Mouse (Mus musculus): ENCODE measurements around the gene Fzr1.

Fzr1 gene

DNA sequence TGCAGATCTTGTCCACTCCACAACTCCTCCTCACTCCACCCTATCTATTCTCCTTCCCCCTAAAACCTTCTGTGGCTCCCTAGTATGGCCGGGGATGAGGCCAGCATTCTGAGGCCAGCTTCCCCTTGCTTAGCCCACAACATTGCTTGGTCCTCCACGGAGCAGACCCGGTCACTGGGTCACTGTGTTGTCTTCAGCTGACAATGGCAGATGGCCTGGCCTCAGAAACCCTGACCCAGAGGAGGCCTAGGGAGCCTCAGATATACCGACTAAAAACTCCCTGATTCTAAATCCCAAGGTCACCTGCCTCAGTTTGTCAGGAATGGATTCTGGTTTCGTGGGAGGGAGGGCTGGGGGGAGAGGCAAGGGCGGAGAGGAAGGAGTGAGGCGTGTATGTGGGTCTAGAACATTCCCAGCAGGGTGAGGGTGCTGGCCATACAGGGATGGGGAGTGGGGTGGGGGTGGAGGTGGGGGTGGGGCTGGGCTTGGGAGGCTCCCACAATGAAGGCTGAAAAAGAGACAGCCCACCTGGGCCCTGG lies 24.0 kb upstream of the Fzr1 start:
- DNase-seq (ENCODE audit: low spot score in 2 of 2): no peak

DNA sequence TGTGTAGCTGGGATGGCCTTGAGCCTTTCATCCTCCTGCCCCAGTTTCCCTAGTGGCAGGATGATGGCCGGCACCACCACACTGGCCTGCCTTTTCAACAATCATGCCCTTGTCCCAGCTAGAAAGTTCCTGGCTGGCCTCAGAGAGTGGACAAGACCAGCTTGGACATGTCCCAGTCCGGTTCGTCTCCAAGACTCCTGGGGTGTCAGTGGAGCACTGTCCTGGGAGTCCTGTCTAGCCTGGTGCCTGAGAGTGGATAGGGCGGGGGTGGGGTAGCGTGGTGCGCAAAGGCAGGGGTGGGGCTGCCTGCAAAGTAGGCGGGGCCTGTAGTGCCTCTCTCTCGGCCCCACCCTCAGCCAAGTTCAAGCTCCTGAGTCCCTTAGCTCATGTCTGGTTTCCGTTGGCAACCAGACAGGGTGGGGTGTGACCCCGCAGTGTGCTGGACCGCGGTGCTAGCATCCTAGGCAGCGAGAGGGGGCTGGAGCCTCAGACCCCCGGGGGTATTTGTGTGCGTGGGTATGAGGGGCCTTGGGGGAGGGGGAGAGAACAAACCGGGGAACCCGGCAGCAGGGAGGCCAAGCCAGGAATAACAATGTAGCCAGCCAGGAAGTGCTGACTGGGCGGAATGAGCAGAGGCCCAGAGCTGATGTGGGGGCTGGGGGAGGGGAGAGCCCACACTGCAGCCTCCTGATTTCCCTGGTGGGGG lies 23.4 kb upstream of the Fzr1 start:
- no peak for DNase-seq (ENCODE audit: low spot score in 2 of 2)

DNA sequence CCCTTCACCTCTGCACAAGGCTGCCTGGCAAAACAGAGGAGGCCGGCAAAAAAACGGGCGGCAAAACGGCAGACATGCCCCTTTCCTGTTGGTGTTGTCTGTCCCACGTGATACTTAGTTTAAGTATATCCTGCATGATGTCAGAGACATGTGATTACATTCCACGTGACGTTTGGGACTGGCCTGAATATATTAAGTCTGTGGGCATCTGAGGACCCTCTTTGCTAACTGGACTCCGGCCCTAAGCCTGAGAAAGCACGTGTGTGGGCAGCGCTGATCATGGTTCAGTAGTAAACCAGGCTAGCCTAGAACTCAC lies 22.8 kb upstream of the Fzr1 start:
- DNase-seq (ENCODE audit: low spot score in 2 of 2): no peak

DNA sequence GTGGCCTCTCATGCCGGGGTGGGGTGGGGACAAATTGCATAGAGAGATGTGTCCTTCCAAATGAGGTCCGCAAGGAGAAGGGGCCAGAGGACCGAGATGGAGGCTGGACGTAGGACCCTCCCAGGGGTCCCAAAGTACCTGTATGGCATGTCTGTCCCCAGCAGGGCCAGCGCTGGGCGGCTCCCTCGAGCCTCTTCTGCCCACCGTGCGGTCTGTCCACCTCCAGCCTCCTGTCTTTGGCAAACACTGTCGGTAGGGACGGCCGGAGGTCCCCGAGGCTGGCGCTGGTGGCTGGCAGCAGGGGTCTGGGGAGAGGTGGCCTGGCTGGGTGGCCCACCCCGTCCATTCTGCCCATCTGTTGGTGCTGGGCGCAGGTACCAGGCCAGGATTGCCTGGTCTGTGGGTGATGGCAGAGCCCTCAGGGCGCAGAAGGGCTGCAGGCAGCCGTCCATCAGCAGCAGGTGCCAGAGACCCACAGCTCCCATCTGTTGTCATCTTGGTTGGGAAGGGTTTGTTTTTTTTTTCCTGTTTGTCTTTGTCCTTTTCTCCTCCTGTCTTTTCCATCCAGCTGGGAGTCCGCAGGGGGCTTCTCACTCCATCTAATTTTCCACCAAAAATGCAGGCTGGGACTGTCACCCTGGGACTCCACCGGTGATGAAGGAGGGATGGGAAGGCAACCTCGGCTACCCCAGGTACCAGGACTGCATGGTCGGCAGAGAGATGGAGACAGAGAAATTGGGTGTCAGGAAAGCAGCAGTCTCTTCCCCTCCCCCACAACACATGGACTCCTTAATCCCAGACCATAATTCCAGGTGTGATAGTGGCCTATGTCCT lies 22.3 kb upstream of the Fzr1 start:
- no peak for DNase-seq (ENCODE audit: low spot score in 2 of 2)

DNA sequence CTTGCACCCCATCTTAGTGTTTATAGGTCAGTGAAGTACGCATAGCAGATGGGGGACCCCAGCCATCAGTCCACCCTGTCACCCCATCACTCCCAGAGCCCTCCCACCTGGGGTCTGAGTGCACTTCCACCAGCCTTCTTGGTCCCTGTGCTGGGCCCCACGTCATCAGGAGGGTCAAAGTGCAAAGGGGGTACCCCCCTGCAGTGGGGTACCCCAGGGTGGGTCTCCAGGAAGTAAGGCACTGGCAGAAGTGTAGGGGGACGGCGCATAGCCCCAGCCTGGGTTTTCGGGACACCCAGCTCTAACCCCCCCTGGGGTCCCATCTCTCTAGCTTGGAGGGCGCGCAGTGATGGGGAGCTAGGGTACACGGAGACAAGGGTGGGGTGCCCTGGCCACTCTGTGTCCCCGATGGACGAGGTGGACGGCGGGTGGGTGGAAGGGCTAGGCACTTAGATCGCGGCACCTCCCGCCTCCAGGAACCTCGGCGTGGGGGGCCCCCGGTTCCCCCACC lies 21.5 kb upstream of the Fzr1 start:
- no peak for DNase-seq (ENCODE audit: low spot score in 2 of 2)

DNA sequence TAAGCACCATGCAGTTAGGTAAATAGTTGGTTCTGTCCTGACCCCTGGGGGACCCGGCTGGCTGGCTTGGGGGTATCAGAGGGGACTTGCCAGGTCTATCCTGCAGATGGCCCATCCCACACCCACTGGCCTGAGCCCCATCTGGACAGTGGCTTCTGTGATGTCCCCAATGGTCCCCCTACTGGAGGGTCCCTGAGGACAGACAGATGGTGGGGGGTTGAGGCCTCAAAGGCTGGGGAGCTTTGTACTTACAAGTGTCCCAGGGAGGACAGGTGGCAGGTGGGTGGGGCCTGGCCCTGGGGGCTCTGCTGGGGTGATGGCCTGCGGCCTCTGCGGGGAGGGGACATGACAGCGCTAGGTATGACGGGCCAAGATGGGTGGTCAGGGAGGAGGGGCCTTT lies 21.0 kb upstream of the Fzr1 start:
- DNase-seq (ENCODE audit: low spot score in 2 of 2): no peak

DNA sequence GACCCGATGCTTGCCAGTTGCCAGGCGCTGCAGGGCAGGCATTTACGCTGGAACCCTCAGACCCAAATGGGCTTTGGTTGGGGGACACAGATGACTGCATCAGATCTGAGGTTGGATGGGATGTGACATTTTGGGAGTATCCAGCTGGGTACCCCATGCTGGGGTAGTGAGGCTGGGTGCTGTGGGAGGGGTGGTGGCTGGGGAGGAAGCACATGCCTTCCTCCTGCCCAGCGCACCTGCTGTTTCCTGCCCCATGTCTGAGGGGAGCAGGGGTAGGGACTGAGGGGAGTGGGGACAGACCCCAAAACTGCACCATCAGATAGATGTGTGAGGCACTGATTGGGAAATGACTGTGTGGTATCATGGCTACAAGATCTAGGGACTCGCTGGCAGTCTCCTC lies 18.4 kb upstream of the Fzr1 start:
- DNase-seq (ENCODE audit: low spot score in 2 of 2): no peak

DNA sequence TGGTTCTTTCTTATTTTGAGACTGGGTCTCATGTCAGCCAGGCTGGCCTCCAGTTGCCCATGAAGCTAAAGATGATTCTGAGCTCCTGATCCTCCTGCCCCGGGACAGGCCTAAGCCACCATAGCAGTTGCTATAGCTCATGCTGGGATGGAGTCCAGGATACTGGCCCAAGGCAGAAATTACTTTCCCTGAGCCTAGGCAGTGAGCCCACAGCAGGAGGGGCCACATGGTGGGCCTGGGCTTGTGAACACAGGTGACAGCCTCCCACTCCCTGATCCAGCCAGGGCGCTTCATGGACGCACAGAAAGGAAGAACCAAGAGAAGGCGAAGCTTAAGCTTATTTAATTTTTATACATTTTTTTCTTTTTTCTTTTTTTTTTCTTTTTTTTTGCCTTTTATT lies 17.5 kb upstream of the Fzr1 start:
- no peak for DNase-seq (ENCODE audit: low spot score in 2 of 2)

DNA sequence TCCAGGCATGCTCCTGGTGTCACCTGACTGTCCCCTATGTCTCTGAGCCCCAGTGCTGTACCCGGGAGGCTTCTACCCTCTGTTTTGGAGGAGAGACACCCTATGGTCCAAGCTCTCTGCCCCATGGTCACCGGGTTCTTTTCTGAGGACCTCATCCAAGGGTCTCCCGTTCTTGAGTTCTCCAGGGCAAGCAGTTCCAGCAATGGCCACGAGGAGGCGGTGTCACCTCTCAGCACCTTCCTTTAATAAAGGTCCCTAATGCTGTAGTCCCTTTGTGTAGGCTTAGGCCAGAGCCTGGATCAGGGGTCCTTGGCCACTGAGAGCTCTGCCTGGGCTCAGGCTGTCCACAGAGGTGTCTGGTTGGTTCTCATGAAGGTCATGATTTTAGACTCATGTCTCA lies 16.8 kb upstream of the Fzr1 start:
- DNase-seq (ENCODE audit: low spot score in 2 of 2): peak; percentile 69 to 79

DNA sequence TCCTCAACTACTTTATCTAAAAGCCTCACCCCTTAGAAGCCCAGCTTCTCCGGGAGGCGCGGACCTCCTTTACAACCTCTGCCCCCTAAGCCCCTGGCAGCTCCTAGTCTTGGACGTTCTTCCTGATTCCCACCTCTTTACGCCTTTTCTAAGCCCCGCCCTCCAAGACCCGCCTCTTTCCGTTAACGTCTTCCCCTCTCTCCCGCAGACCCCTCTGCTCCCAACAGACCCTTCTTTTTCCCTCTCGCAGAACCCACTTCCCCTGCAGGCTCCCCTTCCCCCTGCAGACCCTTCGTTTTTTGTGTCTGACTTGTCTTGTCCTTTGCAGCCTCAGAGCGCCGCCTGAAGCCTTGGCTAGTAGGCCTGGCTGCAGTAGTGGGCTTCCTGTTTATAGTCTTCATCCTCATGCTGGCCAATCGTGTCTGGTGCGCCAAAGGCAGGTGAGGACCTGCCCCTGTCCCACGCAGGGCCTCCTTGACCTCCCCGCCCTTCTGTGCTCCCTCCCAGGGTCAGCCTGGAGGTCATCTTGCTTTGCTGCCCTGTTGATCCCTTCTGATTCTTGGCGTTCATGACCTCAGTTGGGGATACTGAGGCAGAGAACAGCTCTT lies 15.2 kb upstream of the Fzr1 start:
- no peak for DNase-seq (ENCODE audit: low spot score in 2 of 2)

DNA sequence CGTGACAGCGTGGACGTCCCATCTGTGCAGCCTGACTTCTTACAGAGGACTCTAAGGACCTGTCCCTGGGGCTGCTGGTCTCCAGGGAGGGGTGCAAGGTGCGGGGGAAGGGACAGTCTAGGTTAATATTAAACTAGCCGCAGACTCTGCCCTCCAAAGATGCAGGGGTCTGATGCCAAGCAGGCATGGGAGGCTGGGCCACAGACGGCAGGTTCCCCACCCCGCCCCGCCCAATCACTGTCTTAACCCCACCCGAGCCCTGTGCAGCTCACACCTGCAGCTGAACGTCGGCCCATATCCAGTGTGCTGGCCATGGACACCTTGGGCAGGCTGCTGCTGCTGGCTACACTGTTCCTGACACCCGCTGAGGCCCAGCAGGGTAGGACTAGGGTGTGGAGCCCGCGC lies 14.5 kb upstream of the Fzr1 start, which contains the start of gene Smim24:
Gene Smim24, plus strand, starts transcription at position 271 of the 405 bp plus-strand sequence.
- no peak for DNase-seq (ENCODE audit: low spot score in 2 of 2)

DNA sequence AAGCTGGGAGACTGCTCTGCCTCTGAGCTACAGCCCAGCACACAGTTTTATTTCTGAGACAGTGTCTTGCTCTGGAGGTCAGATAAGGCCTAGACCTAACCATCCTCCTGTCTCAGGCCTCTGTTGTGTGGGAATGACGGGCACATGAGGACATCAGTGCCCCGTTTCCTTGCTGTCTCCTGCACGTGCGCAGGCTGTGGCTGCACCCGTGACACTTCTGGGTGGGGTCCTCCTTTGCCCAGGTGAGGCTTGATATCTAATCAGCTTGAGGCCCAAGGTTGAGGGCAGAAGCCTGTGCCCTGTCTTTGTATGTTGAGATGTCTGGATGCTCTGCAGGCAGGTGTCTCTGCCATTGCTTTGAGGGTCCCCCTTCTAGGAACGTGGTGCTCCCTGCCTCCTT lies 14.0 kb upstream of the Fzr1 start:
- no peak for DNase-seq (ENCODE audit: low spot score in 2 of 2)

DNA sequence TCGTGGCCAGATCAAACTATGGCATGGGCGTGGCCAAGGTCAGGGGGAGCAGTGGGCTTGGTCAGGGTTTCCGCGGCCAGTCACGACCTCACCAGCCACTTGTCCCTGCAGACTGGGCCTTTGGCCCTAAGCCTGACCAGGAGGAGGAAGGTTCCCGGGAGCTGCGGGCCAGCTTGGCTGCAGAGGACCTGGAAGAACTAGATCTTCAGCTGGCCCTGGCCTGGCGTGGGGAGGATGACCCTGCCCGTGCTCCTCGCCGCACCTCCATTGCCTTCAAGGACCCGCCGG lies 12.3 kb upstream of the Fzr1 start:
- no peak for DNase-seq (ENCODE audit: low spot score in 2 of 2)

DNA sequence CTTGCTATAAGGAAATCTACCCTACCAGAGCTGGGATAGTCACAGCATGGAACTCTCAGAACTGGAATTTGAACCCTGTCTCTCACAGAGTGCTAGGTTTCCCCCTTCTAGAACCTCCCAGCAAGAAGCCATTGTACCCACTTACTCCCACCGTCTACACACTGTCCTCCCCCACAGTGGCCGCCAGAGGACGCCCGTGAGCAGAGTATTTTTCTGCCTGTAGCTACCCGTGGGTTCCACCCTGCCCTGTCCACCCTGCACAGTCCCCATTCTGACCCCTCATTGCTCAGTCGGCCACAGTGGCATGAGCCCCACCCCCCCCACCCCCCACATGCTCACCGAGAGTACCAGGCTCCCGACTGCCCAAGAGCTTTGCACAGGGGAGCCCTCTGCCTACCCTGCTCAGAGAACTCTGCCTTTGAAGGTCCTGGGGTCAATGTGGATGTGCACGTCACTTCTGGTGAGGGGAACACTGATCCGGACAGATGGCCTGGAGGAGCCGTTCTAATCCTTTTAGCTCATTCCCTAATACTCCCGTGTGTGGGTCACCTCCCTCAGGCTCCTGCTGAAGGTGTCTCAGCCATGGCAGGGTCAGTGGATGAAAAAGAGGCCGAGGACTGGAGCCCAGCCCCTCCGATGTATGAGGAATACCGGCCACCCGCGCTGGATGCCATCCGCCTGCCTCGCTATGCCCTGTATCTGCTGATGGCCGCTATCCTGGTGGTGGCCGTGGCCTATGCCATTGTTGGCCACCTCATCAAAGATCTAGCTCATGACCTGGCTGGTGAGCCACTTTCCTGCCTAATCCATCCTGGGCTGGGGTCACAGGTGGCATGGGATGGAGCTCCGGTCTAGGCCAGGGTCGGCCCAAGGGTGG lies 11.7 kb upstream of the Fzr1 start:
- DNase-seq (ENCODE audit: low spot score in 2 of 2): peak; percentile 73 to 77

DNA sequence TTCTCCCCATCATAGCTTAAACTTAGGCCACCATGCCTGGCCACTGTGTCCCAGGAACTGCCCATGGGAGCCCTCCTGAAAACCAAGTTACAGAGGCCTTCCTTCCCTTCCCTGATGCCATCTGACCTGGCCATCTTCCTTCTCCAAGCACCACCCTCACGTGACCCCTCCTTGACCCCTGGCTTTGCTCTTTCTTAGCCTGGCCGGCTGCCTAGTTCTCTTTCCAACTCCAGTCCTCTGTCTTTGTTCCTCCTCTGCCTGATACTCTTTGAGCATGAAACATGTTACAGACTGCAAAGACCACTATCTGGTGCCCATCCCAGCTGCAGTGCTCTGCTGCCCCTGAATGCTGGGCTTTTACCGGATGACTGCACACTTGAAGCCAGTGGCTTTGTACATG lies 11.1 kb upstream of the Fzr1 start:
- no peak for DNase-seq (ENCODE audit: low spot score in 2 of 2)

DNA sequence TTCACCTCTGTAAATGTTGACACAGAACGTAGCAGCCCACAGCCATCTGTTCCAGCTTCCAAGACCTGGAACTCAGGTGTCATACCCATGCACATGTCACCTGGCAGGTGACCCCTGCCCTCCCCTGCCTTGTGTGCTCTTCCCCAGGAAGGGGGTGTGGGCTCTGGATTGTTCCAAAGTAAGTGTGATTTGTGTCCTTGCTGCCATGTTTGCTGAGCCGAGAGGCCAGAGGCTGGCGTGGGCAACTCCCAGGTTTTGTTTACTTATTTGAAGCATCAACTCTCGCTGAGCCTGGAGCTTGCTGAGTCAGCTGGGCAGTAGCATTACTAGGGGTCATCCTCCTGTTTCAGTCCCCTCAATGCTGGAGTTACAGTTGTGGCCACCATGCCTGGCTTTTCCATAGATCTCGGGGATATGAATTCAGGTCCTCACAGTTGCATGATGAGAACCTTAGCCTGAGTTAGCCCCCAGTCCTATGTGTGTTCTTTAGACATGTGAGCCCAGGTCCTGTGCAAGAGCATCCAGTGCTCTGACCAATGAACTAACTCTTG lies 10.3 kb upstream of the Fzr1 start, which contains the start of gene Gm48552:
Gene Gm48552, plus strand, starts transcription at position 501 of the 551 bp plus-strand sequence.
- no peak for DNase-seq (ENCODE audit: low spot score in 2 of 2)

DNA sequence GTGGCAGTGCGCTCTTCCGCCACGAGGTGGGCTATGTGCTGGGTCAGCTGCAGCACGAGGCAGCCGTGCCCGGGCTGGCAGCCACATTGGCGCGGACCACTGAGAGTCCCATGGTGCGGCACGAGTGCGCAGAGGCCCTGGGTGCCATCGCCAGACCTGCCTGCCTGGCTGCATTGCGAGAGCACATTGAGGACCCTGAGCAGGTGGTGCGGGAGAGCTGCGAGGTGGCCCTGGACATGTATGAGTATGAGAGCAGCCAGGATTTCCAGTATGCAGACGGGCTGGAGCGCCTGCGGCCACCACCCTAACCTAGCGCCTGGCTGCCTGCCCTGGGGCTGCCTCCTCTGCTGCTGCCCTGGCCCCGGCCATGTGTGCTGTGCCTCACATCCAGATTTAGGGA lies 9.4 kb upstream of the Fzr1 start:
- DNase-seq (ENCODE audit: low spot score in 2 of 2): no peak

DNA sequence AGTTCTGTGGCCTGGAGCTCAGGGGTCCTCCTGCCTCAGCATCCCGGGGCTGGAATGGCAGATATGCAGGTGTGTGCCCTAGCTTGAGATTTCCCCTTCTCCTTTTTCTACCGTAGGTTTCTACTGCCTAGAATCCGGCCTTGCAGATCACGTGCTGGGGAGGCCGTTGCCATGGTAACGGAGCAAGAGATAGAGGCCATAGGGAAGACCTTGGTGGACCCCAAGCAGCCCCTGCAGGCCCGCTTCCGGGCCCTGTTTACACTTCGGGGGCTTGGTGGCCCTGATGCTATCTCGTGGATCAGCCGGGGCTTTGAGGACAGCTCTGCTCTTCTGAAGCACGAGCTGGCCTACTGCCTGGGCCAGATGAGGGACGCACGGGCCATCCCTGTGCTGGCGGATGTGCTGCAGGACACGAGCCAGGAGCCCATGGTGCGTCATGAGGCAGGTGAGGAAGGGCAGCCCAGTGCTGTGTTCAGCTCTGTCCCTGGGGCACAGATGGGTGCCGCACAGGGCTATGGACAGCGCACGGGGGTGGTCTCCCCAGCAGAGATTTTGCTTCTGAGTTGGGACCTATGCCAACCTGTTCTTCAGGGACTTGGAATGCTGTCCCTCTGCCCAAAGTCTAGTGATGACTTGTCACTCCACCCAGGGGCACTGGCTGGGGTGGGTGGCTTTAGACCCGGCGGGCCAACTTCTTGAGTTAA lies 7.4 kb upstream of the Fzr1 start:
- DNase-seq (ENCODE audit: low spot score in 2 of 2): no peak

DNA sequence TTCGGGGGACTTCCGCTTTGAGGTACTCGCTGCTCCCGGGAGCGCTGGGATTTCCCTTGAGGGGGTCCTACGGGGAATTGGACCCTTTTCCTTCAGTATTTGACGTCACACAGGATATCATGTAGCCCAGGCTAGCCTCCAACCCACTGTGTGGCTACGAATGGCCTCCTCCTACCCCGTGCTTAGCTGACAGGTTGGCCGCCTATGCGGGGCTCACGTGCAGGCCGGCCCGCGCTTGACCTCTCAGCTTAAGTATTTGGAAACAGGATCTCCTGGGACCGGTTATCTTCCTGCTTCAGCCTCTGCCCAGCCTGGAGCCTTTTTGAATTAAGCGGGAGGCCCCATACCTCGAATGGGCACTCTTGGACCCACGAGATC lies 6.3 kb upstream of the Fzr1 start:
- no peak for DNase-seq (ENCODE audit: low spot score in 2 of 2)

DNA sequence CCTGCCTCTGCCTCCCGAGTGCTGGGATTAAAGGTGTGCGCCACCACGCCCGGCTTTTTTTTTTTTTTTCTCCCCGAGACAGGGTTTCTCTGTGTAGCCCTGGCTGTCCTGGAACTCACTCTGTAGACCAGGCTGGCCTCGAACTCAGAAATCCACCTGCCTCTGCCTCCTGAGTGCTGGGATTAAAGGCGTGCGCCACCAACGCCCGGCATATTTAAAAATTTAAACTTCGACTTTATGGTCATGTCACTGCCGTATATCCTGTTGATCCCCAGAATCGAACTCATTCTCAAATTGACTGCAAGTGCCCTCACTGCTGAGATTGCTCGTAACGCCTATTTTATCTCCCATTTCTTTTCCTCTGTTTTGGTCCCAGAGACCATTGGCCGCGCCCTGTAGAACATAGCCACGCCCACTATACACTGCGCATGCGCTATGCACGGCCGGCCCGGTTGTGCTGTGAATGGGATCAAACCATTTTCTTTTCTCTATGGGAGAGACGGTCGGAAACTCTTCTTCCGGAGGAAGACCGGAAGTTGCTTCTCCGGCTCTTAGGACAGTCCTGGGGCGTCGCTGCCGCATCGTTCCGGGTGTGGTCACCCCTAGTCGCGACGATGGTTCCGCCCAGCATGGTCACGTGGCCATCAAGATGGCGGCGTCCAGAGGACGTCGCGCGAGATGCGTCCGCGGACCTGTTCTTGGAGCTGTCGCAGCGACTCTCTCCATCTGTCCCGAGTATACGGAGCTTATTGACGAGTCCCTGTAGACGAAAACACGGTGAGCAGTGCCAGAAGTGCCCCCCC lies 5.7 kb upstream of the Fzr1 start, which contains the start of the genes Dohh and Gm48551:
Gene Dohh, plus strand, starts transcription at position 627 of the 803 bp plus-strand sequence.
Gene Gm48551, plus strand, starts transcription at position 665 of the 803 bp plus-strand sequence.
- peak; percentile 97 for DNase-seq (ENCODE audit: low spot score in 2 of 2)
